Mouse (Mus musculus): ENCODE results near the gene Psmc6. TPM values are rescaled to one million over a fixed set of nuclear protein-coding genes. Genes with fewer than 3 reads are reported as not detected.

Psmc6 gene
- total RNA-seq, 1 experiment, result 85.7 TPM

DNA sequence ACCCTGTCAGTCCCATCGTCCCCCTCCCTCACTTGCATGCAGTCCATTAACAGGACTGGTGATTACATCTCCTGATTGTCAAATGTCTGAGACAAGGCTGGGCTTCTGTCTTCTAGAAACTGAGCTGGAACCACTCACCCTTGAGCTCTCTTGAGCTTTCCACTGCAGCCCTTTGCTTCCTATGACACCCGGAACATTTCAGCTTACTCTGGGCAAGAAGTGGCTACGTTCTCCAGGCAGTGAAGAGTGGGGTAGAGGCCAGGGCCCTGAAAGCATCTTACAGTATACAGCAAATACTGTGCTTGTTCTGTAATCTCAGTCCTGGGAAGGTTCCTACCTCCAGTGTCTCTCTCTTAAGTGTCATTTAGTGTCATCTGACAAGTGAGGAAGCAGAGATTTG lies 59.6 kb downstream of the Psmc6 start:
- H3K9ac ChIP-seq (ENCODE audit: insufficient read depth, low read depth, low read length, poor library complexity, severe bottlenecking), result peak overlapping the region; percentile 92
- H3K36me3 ChIP-seq (ENCODE audit: control insufficient read depth, insufficient read depth, low read length, poor library complexity, severe bottlenecking), result no peaks in the 10 kb centered on the region; the same call in 1 of the 2 replicates
- no peak for DNase-seq (ENCODE audit: low read depth, low spot score)
- H3K9me3 ChIP-seq (ENCODE audit: control insufficient read depth, insufficient read depth, low read depth, low read length), result no peaks in the 10 kb centered on the region
- 0 out of 2 replicates have a peak overlapping the region, but pooled peaks have one; percentile 24 for H3K27ac ChIP-seq (ENCODE audit: insufficient read depth, low read depth, low read length, poor library complexity, severe bottlenecking)
- peaks cover 3% of the 10 kb centered on the region in 2 experiments; a peak in 2 of 4 replicates for H3K4me1 ChIP-seq (ENCODE audit: control insufficient read depth in 2 of 2, insufficient read depth in 2 of 2, low read length in 2 of 2, poor library complexity in 1 of 2)
- no peak for TF ChIP-seq ZC3H11A (IDR thresholded peaks at IDR 0.05; ENCODE audit: borderline replicate concordance, low read depth, low read length)
- TF ChIP-seq MAFK (IDR thresholded peaks at IDR 0.05; ENCODE audit: insufficient read depth, low read depth, low read length), result no peak
- TF ChIP-seq CHD2 (IDR thresholded peaks at IDR 0.05; ENCODE audit: low read depth, low read length), result no peak
- TF ChIP-seq ZNF384 (IDR thresholded peaks at IDR 0.05; ENCODE audit: low read depth, low read length), result no peak
- TF ChIP-seq HCFC1 (IDR thresholded peaks at IDR 0.05; ENCODE audit: borderline replicate concordance, insufficient read depth, low read length), result no peak
- in situ Hi-C loops (cut with MboI; ENCODE audit: low sequenced_read_pairs in 2 of 2, unreplicated experiment in 2 of 2), result no loop called here
- H3K4me3 ChIP-seq (ENCODE audit: insufficient read depth in 1 of 2, low read depth in 1 of 2, low read length in 2 of 2, poor library complexity in 1 of 2, severe bottlenecking in 1 of 2), result peak overlapping the region; percentile 92 to 99

Other genes starting within 250 kb of the Psmc6 start
- gene Gpr137c, start 110.1 kb upstream of the Psmc6 start, total RNA-seq (2012; rRNA removed), result 0.31 and 0.74 TPM in 2 replicates
- gene Txndc16, start 109.5 kb upstream of the Psmc6 start, total RNA-seq (2012; rRNA removed), result 3.2 and 5.4 TPM in 2 replicates
- gene Ero1l, start 11.0 kb upstream of the Psmc6 start, total RNA-seq (2012; rRNA removed), result 34.5 and 80.8 TPM in 2 replicates
- 19.1 and 30.9 TPM in 2 replicates for gene Styx, start 21.3 kb downstream of the Psmc6 start, total RNA-seq (2012; rRNA removed)
- 26.8 and 36.5 TPM in 2 replicates for gene Gnpnat1, start 75.1 kb downstream of the Psmc6 start, total RNA-seq (2012; rRNA removed)
- 47.0 and 60.5 TPM in 2 replicates for gene Fermt2, start 200.3 kb downstream of the Psmc6 start, total RNA-seq (2012; rRNA removed)

All from ES-E14 (cell line).